Mouse (Mus musculus): ENCODE measurements around the gene Pax4. TPM values are rescaled to one million over a fixed set of nuclear protein-coding genes. Genes with fewer than 3 reads are reported as not detected.

Gene Pax4
- polyA plus RNA-seq, 1 experiment: not detected

DNA sequence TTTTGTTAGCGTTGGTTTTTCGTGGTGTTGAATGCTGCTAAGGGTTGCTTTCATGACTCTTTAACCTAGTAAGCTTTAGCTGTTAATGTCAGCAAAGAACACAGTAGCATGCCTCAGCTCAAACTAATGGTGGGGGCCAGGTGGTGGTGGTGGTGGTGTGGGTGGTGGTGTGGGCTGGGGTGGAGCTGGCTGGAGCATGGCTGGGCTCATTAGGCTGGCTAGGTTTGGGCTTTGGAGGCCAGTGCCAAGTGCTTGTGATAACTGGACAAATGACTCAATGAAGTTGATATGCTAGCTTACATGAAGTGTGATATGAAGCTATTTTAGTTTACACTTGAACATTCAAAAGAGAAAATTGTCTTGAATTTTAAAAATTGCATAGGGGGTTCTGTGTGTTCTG is 36.9 kb upstream of the Pax4 start:
- Histone ChIP-seq H3K27ac (ENCODE audit: control insufficient read depth, insufficient read depth, low read depth, low read length) (no peak overlapping the region), H3K27me3 (ENCODE audit: control insufficient read depth, insufficient read depth, low read length) (no peaks in the 10 kb centered on the region), H3K36me3 (ENCODE audit: control insufficient read depth, insufficient read depth, low read length) (no peaks in the 10 kb centered on the region), H3K4me1 (ENCODE audit: control insufficient read depth, insufficient read depth, low read length) (peaks cover 3% of the 10 kb centered on the region), H3K4me3 (ENCODE audit: control insufficient read depth, low read depth, low read length) (no peak overlapping the region)
- no peak for TF ChIP-seq CTCF (IDR thresholded peaks at IDR 0.05; ENCODE audit: control insufficient read depth, insufficient read depth, insufficient replicate concordance, low read depth, low read length)
- no peak for TF ChIP-seq POLR2A (IDR thresholded peaks at IDR 0.05; ENCODE audit: control insufficient read depth, low read depth, low read length)

DNA sequence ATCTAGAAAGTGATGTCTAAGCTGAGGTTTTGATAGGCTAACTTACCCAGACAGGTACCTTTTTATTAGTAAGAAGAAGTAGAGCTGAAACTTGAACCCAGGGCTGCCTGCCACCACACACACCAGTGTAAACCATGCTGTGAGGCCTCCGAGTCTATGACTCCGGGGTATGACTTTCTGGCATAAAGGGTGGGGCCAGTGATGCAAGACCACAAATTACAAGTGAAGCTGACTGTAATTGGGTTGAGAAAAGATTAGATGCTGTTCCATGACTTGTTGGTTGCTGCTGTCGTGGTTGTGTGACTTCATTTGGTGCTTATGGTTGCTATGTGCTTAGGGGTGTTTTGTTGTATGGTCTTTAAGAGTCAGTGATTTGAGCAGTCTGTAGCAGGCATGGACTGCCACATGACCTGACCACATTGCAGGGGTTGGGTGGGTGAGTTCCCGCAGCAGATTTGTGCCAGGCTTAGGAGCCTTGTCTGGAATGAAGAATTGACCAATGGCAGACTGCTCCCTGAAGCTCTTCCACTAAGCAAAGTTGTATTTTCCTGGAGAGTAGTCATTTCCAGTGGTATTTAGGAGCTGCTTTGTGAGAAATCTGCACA is 33.7 kb upstream of the Pax4 start:
- H3K4me1 ChIP-seq (ENCODE audit: control insufficient read depth, insufficient read depth, low read length): peaks cover 10% of the 10 kb centered on the region

DNA sequence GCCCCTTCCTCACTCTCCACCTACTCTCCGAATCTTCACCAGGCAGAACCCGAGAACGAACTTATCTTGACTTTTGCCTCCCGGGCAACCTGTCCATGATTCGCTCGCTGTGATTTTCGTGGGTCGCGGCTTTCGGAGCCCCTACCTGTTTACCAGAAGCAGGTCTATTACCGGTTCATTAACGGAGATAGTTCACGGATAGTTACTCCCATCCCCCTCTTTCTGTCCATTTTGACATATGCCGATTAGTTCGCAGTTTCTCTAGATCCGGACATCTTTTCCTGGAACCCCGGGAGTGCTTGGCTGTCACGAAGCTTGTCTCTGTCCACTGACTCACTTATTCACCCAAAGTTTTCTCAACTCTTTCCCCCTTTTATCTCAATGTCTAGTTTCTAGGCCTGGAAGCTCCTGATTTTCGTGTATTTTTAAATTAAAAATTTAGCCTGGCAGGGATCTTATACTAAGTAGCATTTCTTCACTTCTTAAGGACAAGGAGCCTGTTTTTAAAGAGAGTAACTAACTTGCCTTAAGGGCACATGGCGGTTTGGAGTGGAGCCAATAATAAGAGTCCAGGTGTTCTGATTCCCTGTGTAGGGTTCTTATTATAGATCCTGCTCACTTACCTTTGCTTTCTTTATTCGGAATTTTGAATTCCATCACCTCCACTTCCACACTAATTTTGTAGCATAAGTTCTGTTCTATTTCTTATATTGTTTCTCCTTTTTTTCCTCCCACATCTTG is 31.8 kb upstream of the Pax4 start:
- H3K4me1 ChIP-seq (ENCODE audit: control insufficient read depth, insufficient read depth, low read length): peaks cover 10% of the 10 kb centered on the region
- H3K36me3 ChIP-seq (ENCODE audit: control insufficient read depth, insufficient read depth, low read length): no peaks in the 10 kb centered on the region
- H3K27ac ChIP-seq (ENCODE audit: control insufficient read depth, insufficient read depth, low read depth, low read length): peak overlapping the region; percentile 76
- no peaks in the 10 kb centered on the region for H3K27me3 ChIP-seq (ENCODE audit: control insufficient read depth, insufficient read depth, low read length)
- H3K4me3 ChIP-seq (ENCODE audit: control insufficient read depth, low read depth, low read length): peak overlapping the region; percentile 99
- TF ChIP-seq CTCF (IDR thresholded peaks at IDR 0.05; ENCODE audit: control insufficient read depth, insufficient read depth, insufficient replicate concordance, low read depth, low read length): no peak
- no peak for TF ChIP-seq POLR2A (IDR thresholded peaks at IDR 0.05; ENCODE audit: control insufficient read depth, low read depth, low read length)

More for the DNA sequence above, 33.7 kb upstream of the Pax4 start:
- Histone ChIP-seq H3K27ac (ENCODE audit: control insufficient read depth, insufficient read depth, low read depth, low read length) (no peak overlapping the region), H3K36me3 (ENCODE audit: control insufficient read depth, insufficient read depth, low read length) (no peaks in the 10 kb centered on the region), H3K27me3 (ENCODE audit: control insufficient read depth, insufficient read depth, low read length) (no peaks in the 10 kb centered on the region), H3K4me3 (ENCODE audit: control insufficient read depth, low read depth, low read length) (no peak overlapping the region)
- TF ChIP-seq CTCF (IDR thresholded peaks at IDR 0.05; ENCODE audit: control insufficient read depth, insufficient read depth, insufficient replicate concordance, low read depth, low read length) (no peak), POLR2A (IDR thresholded peaks at IDR 0.05; ENCODE audit: control insufficient read depth, low read depth, low read length) (no peak)

DNA sequence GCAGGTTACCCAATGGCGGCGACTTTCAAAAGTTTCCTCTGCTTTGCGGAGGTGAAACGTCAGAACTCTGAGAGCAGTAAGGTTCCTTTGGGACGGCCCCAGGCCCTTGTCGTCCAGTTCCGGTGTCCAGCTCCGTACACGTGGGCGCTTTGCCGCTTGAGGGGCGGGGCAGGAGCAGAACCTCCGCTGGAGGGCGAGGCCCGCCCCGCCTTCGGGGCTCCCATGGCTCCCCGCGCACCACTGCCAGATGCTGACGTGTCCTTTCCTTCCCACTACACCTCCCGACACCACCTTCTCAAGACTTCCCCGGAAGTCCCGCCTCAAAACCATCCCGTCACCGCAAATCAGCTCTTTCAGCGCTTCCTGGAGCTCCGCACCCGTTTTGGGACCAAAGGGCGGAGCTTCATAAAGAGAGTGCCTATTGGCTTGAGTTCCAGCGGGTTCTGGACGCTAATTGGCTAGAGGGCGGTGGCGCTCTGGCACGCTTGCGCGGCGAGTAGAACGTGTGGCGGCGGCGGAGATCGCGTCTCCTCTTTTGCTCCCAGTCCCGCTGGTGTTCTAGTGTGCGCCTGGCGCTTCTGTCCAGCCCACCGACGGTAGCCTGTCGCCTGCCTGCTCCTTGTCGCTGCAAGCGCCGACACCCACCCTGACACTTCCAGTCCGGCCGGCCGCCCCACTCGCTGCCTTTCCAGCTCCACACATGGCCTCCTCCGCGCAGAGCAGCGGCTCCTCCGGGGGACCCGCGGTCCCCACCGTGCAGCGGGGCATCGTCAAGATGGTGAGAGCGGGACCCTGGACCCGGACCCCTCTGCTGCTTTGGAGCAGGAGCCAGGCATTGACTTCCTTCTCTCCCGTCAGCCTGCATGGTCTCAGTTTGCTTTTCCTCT is 31.0 kb upstream of the Pax4 start:
- peak overlapping the region; percentile 92 for H3K27ac ChIP-seq (ENCODE audit: control insufficient read depth, insufficient read depth, low read depth, low read length)
- peak overlapping the region; percentile 99 for H3K4me3 ChIP-seq (ENCODE audit: control insufficient read depth, low read depth, low read length)
- H3K27me3 ChIP-seq (ENCODE audit: control insufficient read depth, insufficient read depth, low read length): no peaks in the 10 kb centered on the region
- peak; percentile 87 for TF ChIP-seq POLR2A (IDR thresholded peaks at IDR 0.05; ENCODE audit: control insufficient read depth, low read depth, low read length)
- no peak for TF ChIP-seq CTCF (IDR thresholded peaks at IDR 0.05; ENCODE audit: control insufficient read depth, insufficient read depth, insufficient replicate concordance, low read depth, low read length)
- H3K36me3 ChIP-seq (ENCODE audit: control insufficient read depth, insufficient read depth, low read length): no peaks in the 10 kb centered on the region
- H3K4me1 ChIP-seq (ENCODE audit: control insufficient read depth, insufficient read depth, low read length): peaks cover 10% of the 10 kb centered on the region

DNA sequence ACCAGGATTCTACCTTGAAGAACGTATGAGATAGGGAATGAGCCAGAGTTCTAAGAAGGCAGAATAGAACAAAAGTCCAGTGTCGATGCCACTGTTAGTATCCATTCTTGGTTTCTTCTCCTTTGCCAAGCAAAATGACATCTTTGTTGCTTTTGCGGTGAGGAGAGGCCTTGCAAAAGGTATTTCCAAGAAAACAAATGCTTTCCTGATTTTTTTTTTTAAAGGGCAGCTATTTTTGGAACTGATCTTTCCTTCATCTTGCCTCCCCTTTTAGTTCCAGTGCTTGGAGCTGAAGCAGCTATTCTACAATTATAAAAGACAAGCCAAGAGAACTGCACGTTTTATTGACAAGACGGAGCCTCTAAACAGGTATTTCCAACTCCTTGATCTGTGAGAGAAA is 25.7 kb upstream of the Pax4 start, which contains the start of gene Snd1:
Gene Snd1, plus strand, starts transcription at position 301 of the 400 bp plus-strand sequence.
- H3K4me1 ChIP-seq (ENCODE audit: control insufficient read depth, insufficient read depth, low read length): peaks cover 5% of the 10 kb centered on the region
- no peak within 1 kb of the TSS for H3K27ac ChIP-seq (ENCODE audit: control insufficient read depth, insufficient read depth, low read depth, low read length)

DNA sequence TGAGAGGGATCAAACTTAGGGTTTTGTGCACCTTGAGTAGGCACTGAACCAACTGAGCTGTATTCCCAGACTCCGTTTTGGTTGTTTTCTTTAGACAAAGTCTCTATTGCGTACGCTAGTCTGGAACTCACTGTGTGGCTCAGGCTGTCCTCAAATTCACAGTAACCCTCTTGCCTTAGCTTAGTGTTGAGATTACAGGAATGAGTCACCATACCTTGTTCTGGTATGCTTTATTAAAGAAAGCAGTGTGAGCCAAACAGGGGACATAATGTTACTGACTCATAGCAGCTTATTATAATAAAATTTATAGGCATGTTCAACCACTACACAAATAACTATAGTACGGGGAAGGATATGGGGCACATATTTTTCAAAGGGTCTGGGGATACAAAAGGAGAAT is 25.1 kb upstream of the Pax4 start:
- H3K27ac ChIP-seq (ENCODE audit: control insufficient read depth, insufficient read depth, low read depth, low read length): no peak overlapping the region
- no peaks in the 10 kb centered on the region for H3K36me3 ChIP-seq (ENCODE audit: control insufficient read depth, insufficient read depth, low read length)
- TF ChIP-seq POLR2A (IDR thresholded peaks at IDR 0.05; ENCODE audit: control insufficient read depth, low read depth, low read length) (no peak), CTCF (IDR thresholded peaks at IDR 0.05; ENCODE audit: control insufficient read depth, insufficient read depth, insufficient replicate concordance, low read depth, low read length) (no peak)
- no peaks in the 10 kb centered on the region for H3K4me1 ChIP-seq (ENCODE audit: control insufficient read depth, insufficient read depth, low read length)
- H3K4me3 ChIP-seq (ENCODE audit: control insufficient read depth, low read depth, low read length): no peak overlapping the region
- no peaks in the 10 kb centered on the region for H3K27me3 ChIP-seq (ENCODE audit: control insufficient read depth, insufficient read depth, low read length)

More for the DNA sequence above, 25.7 kb upstream of the Pax4 start, which contains the start of gene Snd1:
- Histone ChIP-seq H3K36me3 (ENCODE audit: control insufficient read depth, insufficient read depth, low read length) (no peaks in the 10 kb centered on the region), H3K27me3 (ENCODE audit: control insufficient read depth, insufficient read depth, low read length) (no peaks in the 10 kb centered on the region), H3K4me3 (ENCODE audit: control insufficient read depth, low read depth, low read length) (no peak within 1 kb of the TSS)
- TF ChIP-seq POLR2A (IDR thresholded peaks at IDR 0.05; ENCODE audit: control insufficient read depth, low read depth, low read length) (no peak), CTCF (IDR thresholded peaks at IDR 0.05; ENCODE audit: control insufficient read depth, insufficient read depth, insufficient replicate concordance, low read depth, low read length) (no peak)

Measured in testis, adult 2 months (tissue).